Mouse (Mus musculus) hindbrain, postnatal 0 days (tissue): ENCODE results near the gene Icam2. TPM values are rescaled to one million over a fixed set of nuclear protein-coding genes. Genes with fewer than 3 reads are reported as not detected.

ENCODE experiments used
- ATAC-seq: fragments of 200-750 bp; cut with Nextera tagmentation; 2 replicates; pipeline ENCODE4 v1.8.0; 2017; ENCODE audit warnings: mild to moderate bottlenecking, moderate TSS enrichment, moderate library complexity
- DNase-seq: peaks from one replicate; pipeline ENCODE4 v3.0.0-alpha.2; 2015; ENCODE audit warnings: low spot score
- H3K27ac ChIP-seq: fragments of 300-500 bp; sonication (generic); 2 replicates; pipeline ENCODE4 v1.5.1; 2014; ENCODE audit warnings: mild to moderate bottlenecking
- H3K27me3 ChIP-seq: fragments of 300-500 bp; sonication (generic); 2 replicates; pipeline ENCODE4 v1.6.1; 2014; ENCODE audit warnings: low read length, mixed read lengths; ENCODE audit not compliant: insufficient read depth
- H3K36me3 ChIP-seq: fragments of 300-500 bp; sonication (generic); 2 replicates; pipeline ENCODE4 v1.6.1; 2014; ENCODE audit warnings: low read length, mixed read lengths; ENCODE audit not compliant: insufficient read depth
- H3K4me1 ChIP-seq: fragments of 300-500 bp; sonication (generic); 2 replicates; pipeline ENCODE4 v1.6.1; 2014; ENCODE audit warnings: antibody characterized with exemption, low read length, mixed read lengths; ENCODE audit not compliant: insufficient read depth
- H3K4me2 ChIP-seq: fragments of 300-500 bp; sonication (generic); 2 replicates; pipeline ENCODE4 v1.6.1; 2014; ENCODE audit warnings: low read depth, mild to moderate bottlenecking, low read length, moderate library complexity, mixed read lengths
- H3K4me3 ChIP-seq: fragments of 300-500 bp; sonication (generic); 2 replicates; pipeline ENCODE4 v1.5.1; 2014; ENCODE audit warnings: low read length
- H3K9ac ChIP-seq: fragments of 300-500 bp; sonication (generic); replicated peaks from 2 replicates; pipeline ENCODE4 v1.6.1; 2014; ENCODE audit warnings: mild to moderate bottlenecking, low read length, moderate library complexity, mixed read lengths
- H3K9me3 ChIP-seq: fragments of 300-500 bp; sonication (generic); 2 replicates; pipeline ENCODE4 v1.6.1; 2016; ENCODE audit warnings: low read length, mixed read lengths
- CTCF ChIP-seq: IDR thresholded peaks from 2 replicates; pipeline ENCODE4 v1.5.1; 2016; ENCODE audit warnings: antibody characterized with exemption, control low read depth, low read depth
- WGBS: fragments of 180-500 bp; shearing (Covaris S2); extraction: QIAGEN DNeasy Blood & Tissue Kit; methylation state at CpG from one replicate; pipeline ENCODE4 v1.1.7; 2014; 5-methylcytosine and 5-hydroxymethylcytosine counted together
- polyA plus RNA-seq: library from polyadenylated mRNA; unstranded; fragments of >200 nt; fragmentation: Nextera tagmentation; extraction: Ambion mirVana; gene quantifications from 2 replicates; pipeline ENCODE4 v1.2.1, GENCODE M21; 2015
- total RNA-seq: library from RNA; depleted of rRNA; stranded (reverse); fragments of >200 nt; gene quantifications from 2 replicates; pipeline ENCODE4 v1.2.3, GENCODE M21; 2014; rRNA removed

Icam2 gene
- total RNA-seq (3.8 and 11.4 TPM in 2 replicates), polyA plus RNA-seq (8.4 TPM in 2 replicates)

- no peak within 1 kb of the TSS for H3K4me2 ChIP-seq
- no peak within 1 kb of the TSS for H3K27ac ChIP-seq
- TF ChIP-seq CTCF = no peak
- WGBS = 79% methylated on average over 6 of the region's 6 CpGs
- no peak for DNase-seq
- H3K9me3 ChIP-seq = no peaks in the 10 kb centered on the region
- no peaks in the 10 kb centered on the region for H3K36me3 ChIP-seq
- no peaks in the 10 kb centered on the region for H3K4me1 ChIP-seq
- H3K27me3 ChIP-seq = no peaks in the 10 kb centered on the region
- no peak within 1 kb of the TSS for H3K4me3 ChIP-seq
- H3K9ac ChIP-seq = no peak within 1 kb of the TSS
- no peak for ATAC-seq
Measured at GRCm38 (mm10) chr11:106387791-106388216, at the start of gene Icam2. Gene Icam2, minus strand, starts transcription at chr11:106388075.

GRCm38 (mm10) chr11:106437543-106437942, 49.7 kb upstream of the Icam2 start:
- H3K9me3 ChIP-seq = no peaks in the 10 kb centered on the region
- no peak overlapping the region for H3K4me2 ChIP-seq
- H3K27me3 ChIP-seq = no peaks in the 10 kb centered on the region
- DNase-seq (no peak), ATAC-seq (no peak)
- H3K27ac ChIP-seq = no peak overlapping the region
- WGBS = 84% methylated on average over 2 of the region's 2 CpGs
- no peak overlapping the region for H3K4me3 ChIP-seq
- no peaks in the 10 kb centered on the region for H3K4me1 ChIP-seq
- TF ChIP-seq CTCF = no peak
- no peaks in the 10 kb centered on the region for H3K36me3 ChIP-seq
- no peak overlapping the region for H3K9ac ChIP-seq

GRCm38 (mm10) chr11:106437039-106437438, 49.2 kb upstream of the Icam2 start:
- Histone ChIP-seq H3K4me3 (no peak overlapping the region), H3K36me3 (no peaks in the 10 kb centered on the region), H3K27ac (no peak overlapping the region), H3K4me1 (no peaks in the 10 kb centered on the region), H3K27me3 (no peaks in the 10 kb centered on the region), H3K4me2 (no peak overlapping the region), H3K9ac (no peak overlapping the region), H3K9me3 (no peaks in the 10 kb centered on the region)
- 89% methylated on average over 5 of the region's 5 CpGs for WGBS
- no peak for ATAC-seq
- no peak for DNase-seq
- no peak for TF ChIP-seq CTCF

- peaks cover 6% of the 10 kb centered on the region; the same call in 1 of the 2 replicates for H3K36me3 ChIP-seq
- H3K4me1 ChIP-seq = no peaks in the 10 kb centered on the region
- no peaks in the 10 kb centered on the region for H3K27me3 ChIP-seq
- DNase-seq = no peak
- H3K4me3 ChIP-seq = no peak overlapping the region
- no peak overlapping the region for H3K4me2 ChIP-seq
- no peak for TF ChIP-seq CTCF
- no peaks in the 10 kb centered on the region for H3K9me3 ChIP-seq
- WGBS = 92% methylated on average over 5 of the region's 5 CpGs
- no peak for ATAC-seq
- H3K9ac ChIP-seq = no peak overlapping the region
- H3K27ac ChIP-seq = no peak overlapping the region
Measured at GRCm38 (mm10) chr11:106430392-106430791, 42.5 kb upstream of the Icam2 start.

- H3K4me3 ChIP-seq = no peak overlapping the region
- no peaks in the 10 kb centered on the region for H3K27me3 ChIP-seq
- H3K9me3 ChIP-seq = no peaks in the 10 kb centered on the region
- no peak overlapping the region for H3K4me2 ChIP-seq
- peaks cover 6% of the 10 kb centered on the region; the same call in 1 of the 2 replicates for H3K36me3 ChIP-seq
- WGBS = 85% methylated on average over 4 of the region's 4 CpGs
- DNase-seq = no peak
- no peak overlapping the region for H3K27ac ChIP-seq
- no peak for ATAC-seq
- H3K9ac ChIP-seq = no peak overlapping the region
- no peak for TF ChIP-seq CTCF
- no peaks in the 10 kb centered on the region for H3K4me1 ChIP-seq
Measured at GRCm38 (mm10) chr11:106429689-106430088, 41.8 kb upstream of the Icam2 start.

GRCm38 (mm10) chr11:106428556-106428955, 40.7 kb upstream of the Icam2 start:
- Histone ChIP-seq H3K36me3 (peaks cover 6% of the 10 kb centered on the region; the same call in 1 of the 2 replicates), H3K4me1 (no peaks in the 10 kb centered on the region), H3K9me3 (no peaks in the 10 kb centered on the region), H3K9ac (no peak overlapping the region), H3K27ac (no peak overlapping the region), H3K4me3 (no peak overlapping the region), H3K27me3 (no peaks in the 10 kb centered on the region), H3K4me2 (no peak overlapping the region)
- no peak for DNase-seq
- ATAC-seq = no peak
- WGBS = 97% methylated on average over 2 of the region's 2 CpGs
- TF ChIP-seq CTCF = no peak

GRCm38 (mm10) chr11:106428106-106428505, 40.2 kb upstream of the Icam2 start:
- no peaks in the 10 kb centered on the region for H3K27me3 ChIP-seq

More at GRCm38 (mm10) chr11:106428106-106428505, 40.2 kb upstream of the Icam2 start:
- no peak for ATAC-seq
- WGBS = 84% methylated on average over 4 of the region's 4 CpGs
- TF ChIP-seq CTCF = no peak
- Histone ChIP-seq H3K27ac (no peak overlapping the region), H3K4me2 (no peak overlapping the region), H3K9me3 (no peaks in the 10 kb centered on the region), H3K9ac (no peak overlapping the region), H3K4me3 (no peak overlapping the region), H3K4me1 (no peaks in the 10 kb centered on the region), H3K36me3 (peaks cover 6% of the 10 kb centered on the region; the same call in 1 of the 2 replicates)
- no peak for DNase-seq
